Mouse (Mus musculus) midbrain, embryonic 16.5 days (tissue): ENCODE measurements around the gene Mapkap1. TPM values are rescaled to one million over a fixed set of nuclear protein-coding genes. Genes with fewer than 3 reads are reported as not detected.

Source experiments
- ATAC-seq: fragments of 200-750 bp; cut with Nextera tagmentation; 2 replicates; pipeline ENCODE4 v1.8.0; 2017; ENCODE audit warnings: moderate TSS enrichment
- H3K27ac ChIP-seq: fragments of 300-500 bp; sonication (generic); 2 replicates; pipeline ENCODE4 v1.5.1; 2014; ENCODE audit warnings: mild to moderate bottlenecking, low read length, mixed read lengths
- H3K27me3 ChIP-seq: fragments of 300-500 bp; sonication (generic); 2 replicates; pipeline ENCODE4 v1.6.1; 2014; ENCODE audit warnings: low read depth, low read length, mixed read lengths; ENCODE audit not compliant: control insufficient read depth, insufficient read depth
- H3K36me3 ChIP-seq: fragments of 300-500 bp; sonication (generic); 2 replicates; pipeline ENCODE4 v1.6.1; 2014; ENCODE audit warnings: mild to moderate bottlenecking, low read length, moderate library complexity, mixed read lengths; ENCODE audit not compliant: control insufficient read depth, insufficient read depth
- H3K4me1 ChIP-seq: fragments of 300-500 bp; sonication (generic); 2 replicates; pipeline ENCODE4 v1.6.1; 2014; ENCODE audit warnings: mild to moderate bottlenecking, low read length, mixed read lengths; ENCODE audit not compliant: control insufficient read depth, insufficient read depth
- H3K4me2 ChIP-seq: fragments of 300-500 bp; sonication (generic); 2 replicates; pipeline ENCODE4 v1.6.1; 2014; ENCODE audit warnings: mild to moderate bottlenecking, low read length, mixed read lengths
- H3K4me3 ChIP-seq: fragments of 300-500 bp; sonication (generic); 2 replicates; pipeline ENCODE4 v1.5.1; 2014; ENCODE audit warnings: low read depth, mild to moderate bottlenecking, low read length, moderate library complexity, mixed read lengths
- H3K9ac ChIP-seq: fragments of 300-500 bp; sonication (generic); 2 replicates; pipeline ENCODE4 v1.6.1; 2014; ENCODE audit warnings: low read depth, low read length, mixed read lengths
- H3K9me3 ChIP-seq: fragments of 300-500 bp; sonication (generic); replicated peaks from 2 replicates; pipeline ENCODE4 v1.6.1; 2014; ENCODE audit warnings: mild to moderate bottlenecking, low read length, mixed read lengths; ENCODE audit not compliant: control insufficient read depth, poor library complexity, severe bottlenecking
- WGBS: fragments of 180-500 bp; shearing (Covaris S2); extraction: QIAGEN DNeasy Blood & Tissue Kit; methylation state at CpG from one replicate; pipeline ENCODE4 v1.1.7; 2014; 5-methylcytosine and 5-hydroxymethylcytosine counted together
- polyA plus RNA-seq: library from polyadenylated mRNA; unstranded; fragments of >200 nt; fragmentation: Nextera tagmentation; extraction: Ambion mirVana; gene quantifications from 2 replicates; pipeline ENCODE4 v1.2.1, GENCODE M21; 2015

Mapkap1 gene
- polyA plus RNA-seq, 1 experiment from 2014 or later: 89.1 TPM

DNA sequence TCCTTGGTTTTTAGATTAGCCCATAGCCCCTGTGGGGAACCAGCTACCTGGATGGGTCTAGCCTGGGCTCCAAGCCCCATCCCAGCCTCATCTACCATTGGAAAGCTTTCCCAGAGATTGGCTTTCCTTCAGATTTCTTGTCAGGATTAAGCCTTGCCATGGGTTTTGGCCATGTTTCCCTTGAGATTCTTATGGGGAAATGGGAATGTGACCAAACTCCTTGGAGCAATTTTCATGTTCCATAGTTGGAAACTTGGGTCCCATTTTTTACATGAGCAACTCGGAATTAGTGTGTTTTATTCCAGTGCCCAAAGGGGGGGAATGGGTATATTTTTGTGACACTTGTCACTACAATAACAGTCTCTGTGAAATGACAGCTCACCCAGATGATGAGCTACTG lies 125.8 kb downstream of the Mapkap1 start:
- WGBS: 83% methylated on average over 1 of the region's 1 CpGs
- Histone ChIP-seq H3K27me3 (no peaks in the 10 kb centered on the region), H3K4me1 (peaks cover 21% of the 10 kb centered on the region), H3K9ac (no peak overlapping the region), H3K36me3 (no peaks in the 10 kb centered on the region), H3K4me3 (no peak overlapping the region), H3K9me3 (no peaks in the 10 kb centered on the region), H3K4me2 (no peak overlapping the region), H3K27ac (no peak overlapping the region)
- no peak for ATAC-seq

DNA sequence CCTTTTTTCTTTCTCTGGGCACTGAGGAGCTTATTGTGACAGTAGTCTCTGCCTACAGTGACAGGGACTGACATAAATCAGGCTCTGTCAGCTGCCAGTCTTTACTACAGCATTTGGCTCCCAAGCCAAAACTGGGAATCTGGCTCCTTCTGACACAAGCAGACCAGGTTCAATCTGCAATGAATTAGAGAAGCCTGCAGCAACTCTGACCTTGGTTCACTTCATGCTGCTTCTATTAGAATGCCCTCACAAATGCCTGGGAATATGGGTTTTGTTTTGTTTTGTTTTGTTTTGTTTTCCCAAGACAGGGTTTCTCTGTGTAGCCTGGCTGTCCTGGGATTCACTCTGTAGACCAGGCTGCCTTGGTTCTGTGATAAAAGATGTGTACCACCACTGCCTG lies 126.7 kb downstream of the Mapkap1 start:
- Histone ChIP-seq H3K4me2 (no peak overlapping the region), H3K36me3 (no peaks in the 10 kb centered on the region), H3K27ac (no peak overlapping the region), H3K27me3 (no peaks in the 10 kb centered on the region), H3K4me1 (peaks cover 21% of the 10 kb centered on the region), H3K9me3 (no peaks in the 10 kb centered on the region), H3K9ac (no peak overlapping the region), H3K4me3 (no peak overlapping the region)
- no peak for ATAC-seq

DNA sequence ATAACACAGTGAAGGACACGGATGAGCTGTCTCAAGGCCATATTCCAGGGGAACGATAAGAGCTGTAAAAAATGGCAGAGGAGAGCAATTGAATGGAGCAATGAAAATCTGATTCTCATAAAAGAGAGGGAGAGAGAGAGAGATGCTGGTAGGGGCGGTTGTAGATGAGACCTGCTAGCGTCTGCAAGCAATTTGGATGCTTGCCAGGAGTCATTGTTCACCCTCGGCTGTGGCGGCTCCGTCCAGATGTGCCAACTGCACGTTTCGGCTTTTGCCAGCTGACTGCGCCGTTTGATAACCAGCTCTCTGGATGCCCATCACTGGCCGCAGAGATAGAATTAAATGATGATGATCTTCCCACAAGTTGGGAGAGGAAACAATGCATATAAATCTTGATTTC lies 128.4 kb downstream of the Mapkap1 start:
- H3K9me3 ChIP-seq: no peaks in the 10 kb centered on the region
- WGBS: 22% methylated on average over 12 of the region's 12 CpGs
- H3K27me3 ChIP-seq: no peaks in the 10 kb centered on the region
- peak overlapping the region; percentile 28; the same call in 1 of the 2 replicates for H3K4me2 ChIP-seq
- H3K36me3 ChIP-seq: no peaks in the 10 kb centered on the region
- no peak overlapping the region for H3K4me3 ChIP-seq
- no peak for ATAC-seq
- no peak overlapping the region for H3K9ac ChIP-seq
- peak overlapping the region; percentile 41; the same call in 1 of the 2 replicates for H3K27ac ChIP-seq
- H3K4me1 ChIP-seq: peaks cover 17% of the 10 kb centered on the region

DNA sequence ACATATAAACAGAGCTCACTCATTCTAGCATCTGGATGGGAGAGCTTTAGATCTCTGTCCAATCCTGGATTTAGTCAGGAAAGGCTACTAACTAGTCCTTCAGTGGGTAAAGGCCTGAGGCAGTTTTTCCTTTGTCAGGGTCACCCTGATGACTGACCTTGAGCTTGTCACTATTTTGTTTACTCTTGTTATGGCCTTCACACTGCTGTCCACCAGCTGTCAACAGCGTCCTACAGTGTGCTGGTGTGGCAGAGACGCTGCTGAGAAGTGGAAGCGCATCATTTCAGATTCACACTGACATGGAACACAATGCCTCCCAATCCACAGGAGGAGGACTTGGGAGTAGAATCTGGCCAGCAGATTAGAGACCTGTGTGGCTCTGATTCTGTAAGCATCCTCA lies 130.8 kb downstream of the Mapkap1 start:
- Histone ChIP-seq H3K9ac (no peak overlapping the region), H3K27ac (no peak overlapping the region), H3K9me3 (no peaks in the 10 kb centered on the region), H3K36me3 (no peaks in the 10 kb centered on the region), H3K4me1 (peaks cover 19% of the 10 kb centered on the region), H3K4me3 (no peak overlapping the region), H3K27me3 (no peaks in the 10 kb centered on the region), H3K4me2 (no peak overlapping the region)
- no peak for ATAC-seq
- WGBS: 73% methylated on average over 3 of the region's 3 CpGs

DNA sequence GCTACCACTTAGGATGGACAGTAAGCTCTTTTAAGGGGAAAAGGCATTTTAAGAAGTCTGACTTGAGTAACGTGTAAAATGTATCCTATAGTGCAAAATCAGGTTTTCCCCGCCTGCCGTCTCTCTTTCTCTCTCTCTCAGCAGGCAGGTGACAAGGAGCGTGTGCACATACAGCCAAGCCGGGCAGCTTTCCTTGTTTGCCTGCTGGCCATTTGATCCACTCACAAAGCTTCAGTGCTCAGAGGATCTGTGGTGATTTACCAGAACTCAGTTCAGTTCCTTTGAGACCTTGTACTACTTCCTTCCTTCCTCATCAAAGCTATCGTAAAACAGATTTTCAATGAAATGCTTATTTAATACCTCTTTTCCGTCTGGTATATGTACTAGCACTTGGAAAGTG lies 137.0 kb downstream of the Mapkap1 start:
- ATAC-seq: no peak
- Histone ChIP-seq H3K36me3 (no peaks in the 10 kb centered on the region), H3K4me1 (peaks cover 13% of the 10 kb centered on the region), H3K27me3 (no peaks in the 10 kb centered on the region), H3K9me3 (no peaks in the 10 kb centered on the region), H3K27ac (no peak overlapping the region), H3K4me3 (no peak overlapping the region), H3K4me2 (no peak overlapping the region), H3K9ac (no peak overlapping the region)
- WGBS: 48% methylated on average over 7 of the region's 7 CpGs

DNA sequence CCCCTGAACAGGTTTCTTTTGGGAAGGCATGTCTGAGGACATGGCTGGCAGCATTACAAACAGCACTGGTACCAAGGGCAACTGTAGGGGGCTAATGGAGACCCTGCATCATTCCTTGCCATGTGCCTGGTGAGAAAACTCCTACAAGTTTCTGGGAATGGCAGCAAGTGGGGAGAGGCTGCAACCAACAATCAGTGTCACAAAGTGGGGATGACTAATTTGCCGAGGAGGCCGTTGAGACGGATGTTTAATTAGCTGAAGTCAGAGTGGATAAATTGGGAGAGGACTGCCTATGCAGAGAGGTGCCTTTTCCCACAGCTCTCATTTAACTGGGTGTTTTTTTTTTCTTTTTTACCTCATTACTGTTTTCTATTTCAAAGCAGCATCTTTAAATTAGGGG lies 137.4 kb downstream of the Mapkap1 start:
- Histone ChIP-seq H3K4me1 (peaks cover 11% of the 10 kb centered on the region), H3K4me2 (no peak overlapping the region), H3K36me3 (no peaks in the 10 kb centered on the region), H3K27me3 (no peaks in the 10 kb centered on the region), H3K27ac (no peak overlapping the region), H3K9ac (no peak overlapping the region), H3K4me3 (no peak overlapping the region), H3K9me3 (no peaks in the 10 kb centered on the region)
- no peak for ATAC-seq
- WGBS: 72% methylated on average over 3 of the region's 3 CpGs

DNA sequence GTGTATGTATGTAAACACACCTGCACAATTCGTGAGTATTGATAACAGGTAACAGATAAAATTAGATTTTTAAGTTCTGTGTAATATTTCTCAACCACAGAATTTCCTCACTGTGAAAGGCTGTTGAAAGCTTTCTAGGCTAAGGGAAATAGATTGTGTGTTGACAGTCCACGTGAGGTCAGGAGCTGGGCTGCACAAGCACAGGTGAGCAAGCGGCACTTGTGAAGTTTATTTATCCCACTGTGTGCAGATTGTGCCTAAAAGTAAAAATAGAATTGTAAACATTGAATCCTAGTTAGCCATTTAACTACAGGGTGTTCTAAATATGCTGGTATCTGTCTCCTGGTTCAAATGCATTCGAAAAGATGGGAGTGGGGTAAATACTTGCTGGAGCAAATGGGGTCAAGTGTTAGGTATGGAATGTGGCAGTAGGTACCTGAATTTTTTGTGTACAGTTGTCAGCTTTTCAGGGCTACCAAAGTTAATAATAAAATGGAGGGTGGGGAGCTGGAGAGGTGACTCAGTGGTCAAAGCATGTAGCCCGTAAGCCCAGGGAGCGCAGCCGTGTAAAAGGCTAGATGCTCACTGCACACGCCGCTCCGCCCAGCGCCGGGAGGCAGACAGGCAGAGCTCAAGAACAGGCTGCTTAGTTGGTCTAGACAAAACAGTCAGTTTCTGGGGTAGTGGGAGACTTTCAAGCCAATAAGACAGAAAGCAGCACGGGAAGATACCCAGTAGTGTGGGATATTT lies 138.2 kb downstream of the Mapkap1 start:
- no peak overlapping the region for H3K4me2 ChIP-seq

DNA sequence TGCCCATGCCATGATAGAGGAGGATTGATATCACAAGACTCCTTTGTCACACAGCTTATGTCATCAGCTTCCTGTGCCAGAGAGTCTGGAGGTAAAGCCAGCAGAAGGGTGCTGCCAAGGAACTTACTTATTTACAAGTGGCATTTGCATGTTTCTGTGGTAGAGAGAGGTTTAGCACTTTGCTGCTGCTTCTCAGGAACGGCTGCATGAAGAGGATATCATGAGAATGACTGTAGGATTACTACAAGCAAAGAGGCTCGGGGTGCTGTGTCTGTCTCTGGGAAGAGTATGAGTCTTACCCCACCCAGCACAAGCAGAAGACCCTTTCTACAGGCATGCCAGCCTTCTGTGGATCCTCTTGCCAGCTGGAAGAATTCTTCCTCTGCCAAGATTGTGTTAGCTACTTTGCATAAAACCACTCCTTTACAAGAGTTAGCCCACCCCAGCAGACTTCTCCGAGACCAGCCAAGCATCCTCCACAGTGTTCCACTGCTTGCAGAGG lies 139.7 kb downstream of the Mapkap1 start:
- Histone ChIP-seq H3K4me1 (0 out of 2 replicates have a peak, but pooled peaks cover 2% of the 10 kb centered on the region), H3K4me3 (no peak overlapping the region), H3K27me3 (no peaks in the 10 kb centered on the region), H3K9me3 (no peaks in the 10 kb centered on the region), H3K9ac (no peak overlapping the region), H3K36me3 (no peaks in the 10 kb centered on the region), H3K27ac (no peak overlapping the region), H3K4me2 (no peak overlapping the region)
- 70% methylated on average over 3 of the region's 3 CpGs for WGBS
- no peak; the same call in 1 of the 2 replicates for ATAC-seq

More for the DNA sequence above, 138.2 kb downstream of the Mapkap1 start:
- H3K36me3 ChIP-seq: no peaks in the 10 kb centered on the region
- 95% methylated on average over 13 of the region's 13 CpGs for WGBS
- H3K9ac ChIP-seq: no peak overlapping the region
- H3K27me3 ChIP-seq: no peaks in the 10 kb centered on the region
- no peak for ATAC-seq
- peaks cover 11% of the 10 kb centered on the region for H3K4me1 ChIP-seq
- H3K27ac ChIP-seq: no peak overlapping the region
- no peaks in the 10 kb centered on the region for H3K9me3 ChIP-seq
- no peak overlapping the region for H3K4me3 ChIP-seq

DNA sequence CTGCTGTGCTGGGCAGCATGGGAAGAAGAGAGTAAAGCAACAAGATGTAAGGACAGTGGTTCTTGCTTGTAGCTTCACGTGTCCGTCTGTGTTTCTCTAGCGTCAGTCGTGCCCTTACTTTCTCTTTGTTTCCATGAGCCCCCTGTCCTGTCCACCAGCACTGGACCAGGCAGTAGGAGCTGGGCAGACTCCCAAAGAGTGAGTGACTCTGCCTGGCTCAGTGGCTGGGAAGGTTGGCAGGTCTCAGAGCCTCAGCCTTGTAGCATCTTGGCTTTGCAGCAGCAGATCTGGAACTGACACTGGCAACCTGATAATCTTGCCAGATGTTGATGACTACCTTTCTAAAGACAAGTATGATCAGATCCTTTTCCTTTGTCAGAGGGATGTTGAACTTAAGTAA lies 140.9 kb downstream of the Mapkap1 start:
- no peak overlapping the region for H3K4me3 ChIP-seq
- no peak overlapping the region for H3K4me2 ChIP-seq
- no peaks in the 10 kb centered on the region for H3K27me3 ChIP-seq
- 0 out of 2 replicates have a peak, but pooled peaks cover 2% of the 10 kb centered on the region for H3K4me1 ChIP-seq
- H3K9ac ChIP-seq: no peak overlapping the region
- ATAC-seq: no peak
- no peak overlapping the region for H3K27ac ChIP-seq
- no peaks in the 10 kb centered on the region for H3K36me3 ChIP-seq
- WGBS: 87% methylated on average over 4 of the region's 4 CpGs
- H3K9me3 ChIP-seq: no peaks in the 10 kb centered on the region
